Mouse (Mus musculus) cerebellum, adult 2 months (tissue): ENCODE measurements around the gene Rnf111. TPM values are rescaled to one million over a fixed set of nuclear protein-coding genes. Genes with fewer than 3 reads are reported as not detected.

Source experiments
- DNase-seq, 2 experiments: peaks; one replicate each; pipeline ENCODE4 v3.0.0; 2021
- H3K27ac ChIP-seq: fragments of 200-500 bp; 2 replicates; pipeline ENCODE4 v1.5.1; 2012; ENCODE audit warnings: low read length, control low read depth, inconsistent platforms; ENCODE audit not compliant: insufficient read depth
- H3K27me3 ChIP-seq: fragments of 200-500 bp; 2 replicates; pipeline ENCODE4 v1.6.1; 2012; ENCODE audit warnings: inconsistent platforms, mild to moderate bottlenecking, low read length, moderate library complexity; ENCODE audit not compliant: control insufficient read depth, insufficient read depth
- H3K4me1 ChIP-seq: fragments of 200-500 bp; 2 replicates; pipeline ENCODE4 v1.6.1; 2011; ENCODE audit warnings: low read length; ENCODE audit not compliant: control insufficient read depth, insufficient read depth
- H3K4me3 ChIP-seq: fragments of 200-500 bp; replicated peaks from 2 replicates; pipeline ENCODE3; 2011; ENCODE audit warnings: mild to moderate bottlenecking, low read depth, low read length, control low read depth; ENCODE audit not compliant: insufficient read depth
- CTCF ChIP-seq: fragments of 200-500 bp; IDR thresholded peaks from 2 replicates; pipeline ENCODE4 v1.5.1; 2011; ENCODE audit warnings: low read depth, mild to moderate bottlenecking, control low read depth, low read length, moderate library complexity, borderline replicate concordance; ENCODE audit not compliant: insufficient read depth
- POLR2A ChIP-seq: fragments of 200-500 bp; IDR thresholded peaks from 2 replicates; pipeline ENCODE4 v1.6.1; 2011; ENCODE audit warnings: low read length, control low read depth, borderline replicate concordance; ENCODE audit not compliant: insufficient read depth
- WGBS: fragments of 180-500 bp; shearing (Covaris S2); methylation state at CpG from one replicate; pipeline ENCODE4 v1.1.7; 2018; 5-methylcytosine and 5-hydroxymethylcytosine counted together
- polyA plus RNA-seq: library from polyadenylated mRNA; depleted of rRNA; stranded (reverse); fragments of >200 nt; gene quantifications from 2 replicates; pipeline ENCODE4 v1.2.3, GENCODE M21; 2012

The Rnf111 gene
- polyA plus RNA-seq, 1 experiment, result 30.1 TPM

DNA sequence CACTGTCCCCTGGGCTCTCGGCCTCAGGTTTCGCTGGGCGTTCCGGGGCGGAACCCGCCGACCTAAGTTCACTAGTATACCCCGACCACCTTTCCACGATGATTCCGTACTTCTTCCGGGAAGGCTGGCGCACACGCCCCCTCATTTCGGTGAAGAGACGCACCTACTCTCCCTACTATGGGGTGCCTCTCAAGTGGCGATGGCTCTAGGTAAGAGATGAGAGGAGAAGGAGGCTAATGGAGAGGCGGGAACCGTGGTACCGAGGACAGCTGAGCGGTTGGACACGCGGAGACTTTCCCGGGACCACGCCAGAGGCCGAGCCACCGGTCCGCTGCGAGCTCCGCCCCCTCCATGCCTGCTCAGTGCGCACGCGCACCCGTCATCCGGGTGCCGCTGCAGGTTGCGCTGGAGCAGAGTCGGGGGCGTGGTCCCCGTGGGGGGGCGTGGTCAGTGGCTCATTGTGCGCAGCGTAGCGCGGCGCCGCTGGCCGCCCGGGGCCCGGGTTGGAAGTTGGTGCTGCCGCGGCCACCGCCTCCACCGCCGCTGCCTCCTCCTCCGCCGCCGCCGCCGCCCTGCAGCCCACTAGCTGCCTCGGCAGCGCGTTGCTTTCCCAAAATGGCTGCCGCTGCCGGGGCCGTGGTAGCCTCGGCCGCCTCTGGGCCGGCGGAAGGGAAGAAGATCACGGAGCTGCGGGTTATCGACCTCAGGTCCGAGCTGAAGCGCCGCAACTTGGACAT is 38.9 kb upstream of the Rnf111 start, which contains the start of gene Sltm:
Gene Sltm (plus strand): TSS at position 450 of the 737 bp plus-strand sequence.
- Histone ChIP-seq H3K4me3 (peak within 1 kb of the TSS; percentile 93), H3K4me1 (no peaks in the 10 kb centered on the region; the same call in 1 of the 2 replicates), H3K27ac (peak within 1 kb of the TSS; percentile 75), H3K27me3 (no peaks in the 10 kb centered on the region)
- WGBS, result under 1% methylated on average over 75 of the region's 75 CpGs
- DNase-seq, result peak; percentile 99
- TF ChIP-seq CTCF, result no peak
- TF ChIP-seq POLR2A, result peak; percentile 38; the same call in 1 of the 2 replicates

- H3K4me3 ChIP-seq, result no peak overlapping the region
- peak in 1 of 2 experiments; percentile 11 for DNase-seq
- TF ChIP-seq CTCF, result no peak
- no peaks in the 10 kb centered on the region; the same call in 1 of the 2 replicates for H3K4me1 ChIP-seq
- 14% methylated on average over 6 of the region's 6 CpGs for WGBS
- no peaks in the 10 kb centered on the region for H3K27me3 ChIP-seq
- H3K27ac ChIP-seq, result no peak overlapping the region
Observed at GRCm38 (mm10) chr9:70541584-70541983, 38.1 kb upstream of the Rnf111 start.

DNA sequence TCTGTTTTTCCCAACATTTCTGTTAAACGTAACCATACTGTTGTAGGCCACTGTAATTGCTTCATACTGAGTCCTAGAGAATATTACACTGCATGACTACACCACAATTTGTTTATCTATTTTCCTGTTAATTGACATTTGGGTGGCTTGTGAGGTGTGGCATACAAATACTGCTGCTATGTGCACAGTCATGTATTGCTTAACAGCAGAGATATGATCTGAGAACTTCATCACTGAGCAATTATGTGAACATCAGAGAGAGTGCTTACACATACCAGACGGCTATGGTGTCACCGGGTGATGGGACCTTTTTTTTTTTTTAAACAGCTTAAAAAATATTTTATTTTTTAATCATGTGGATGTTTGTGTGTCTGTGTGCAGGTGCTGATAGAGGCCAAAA is 29.8 kb upstream of the Rnf111 start:
- WGBS, result 86% methylated on average over 3 of the region's 3 CpGs
- Histone ChIP-seq H3K27me3 (no peaks in the 10 kb centered on the region; the same call in 1 of the 2 replicates), H3K4me3 (no peak overlapping the region), H3K27ac (no peak overlapping the region), H3K4me1 (no peaks in the 10 kb centered on the region)
- TF ChIP-seq POLR2A (no peak), CTCF (no peak)
- no peak for DNase-seq

- no peak for DNase-seq
- Histone ChIP-seq H3K27me3 (no peaks in the 10 kb centered on the region), H3K4me1 (no peaks in the 10 kb centered on the region), H3K4me3 (no peak overlapping the region), H3K27ac (no peak overlapping the region)
- 76% methylated on average over 7 of the region's 7 CpGs for WGBS
- no peak for TF ChIP-seq POLR2A
- TF ChIP-seq CTCF, result no peak
Observed at GRCm38 (mm10) chr9:70524366-70524765, 20.8 kb upstream of the Rnf111 start.

DNA sequence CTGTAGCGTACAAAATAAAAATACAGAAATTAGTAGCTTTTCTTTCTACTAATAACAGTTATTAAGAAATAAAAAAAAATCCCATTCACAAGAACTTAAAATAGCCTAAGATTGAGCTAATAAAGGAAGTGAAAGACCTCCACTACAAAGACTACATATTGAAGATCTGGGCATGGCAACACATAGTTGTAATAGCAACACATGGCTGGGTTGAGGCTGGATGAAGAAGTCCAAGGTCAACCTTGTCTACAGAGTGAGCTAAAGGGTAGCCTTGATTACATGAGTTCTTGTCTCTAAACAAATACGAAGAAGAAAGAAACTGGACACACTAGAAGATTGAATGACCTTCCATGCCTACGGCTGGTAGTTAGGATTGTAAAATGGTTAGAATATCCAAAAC is 20.3 kb upstream of the Rnf111 start:
- DNase-seq, result no peak
- Histone ChIP-seq H3K4me1 (no peaks in the 10 kb centered on the region), H3K27me3 (no peaks in the 10 kb centered on the region), H3K4me3 (no peak overlapping the region), H3K27ac (no peak overlapping the region)
- no peak for TF ChIP-seq CTCF
- no peak for TF ChIP-seq POLR2A
- 96% methylated on average over 3 of the region's 3 CpGs for WGBS

- Histone ChIP-seq H3K4me1 (no peaks in the 10 kb centered on the region), H3K27ac (no peak overlapping the region), H3K4me3 (no peak overlapping the region), H3K27me3 (no peaks in the 10 kb centered on the region)
- DNase-seq, result no peak
- TF ChIP-seq POLR2A (no peak), CTCF (no peak)
- 90% methylated on average over 3 of the region's 3 CpGs for WGBS
Observed at GRCm38 (mm10) chr9:70520651-70521050, 17.1 kb upstream of the Rnf111 start.

DNA sequence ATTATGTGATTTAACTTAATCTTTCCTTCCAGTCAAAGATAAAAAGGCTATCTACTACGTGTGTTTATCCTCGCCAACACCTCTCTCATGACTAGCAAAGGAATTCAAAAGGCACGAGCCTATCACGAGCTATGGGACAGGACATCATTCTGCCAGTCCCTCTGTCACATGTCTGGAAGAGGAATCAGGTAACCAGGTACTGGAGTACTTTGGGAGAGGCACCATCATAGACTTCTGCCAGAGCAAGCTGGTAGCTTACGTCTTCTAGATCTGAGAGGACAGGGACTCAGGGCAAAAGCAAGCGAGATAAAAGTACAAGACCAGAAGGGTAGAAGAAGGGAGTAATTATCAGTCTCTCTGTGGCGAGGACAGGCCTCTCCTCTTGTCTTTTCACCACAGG is 8.2 kb upstream of the Rnf111 start:
- no peak for TF ChIP-seq POLR2A
- TF ChIP-seq CTCF, result no peak
- H3K27me3 ChIP-seq, result no peaks in the 10 kb centered on the region
- H3K27ac ChIP-seq, result no peak overlapping the region
- 89% methylated on average over 7 of the region's 7 CpGs for WGBS
- DNase-seq, result no peak
- no peak overlapping the region for H3K4me3 ChIP-seq
- no peaks in the 10 kb centered on the region for H3K4me1 ChIP-seq

GRCm38 (mm10) chr9:70510998-70511583 is 7.6 kb upstream of the Rnf111 start:
- H3K27ac ChIP-seq, result no peak overlapping the region
- H3K4me1 ChIP-seq, result no peaks in the 10 kb centered on the region
- DNase-seq, result no peak
- no peak; the same call in 1 of the 2 replicates for TF ChIP-seq CTCF
- no peak for TF ChIP-seq POLR2A
- no peak overlapping the region for H3K4me3 ChIP-seq
- H3K27me3 ChIP-seq, result no peaks in the 10 kb centered on the region
- 70% methylated on average over 10 of the region's 10 CpGs for WGBS
